Mouse (Mus musculus): ENCODE measurements at regions not wholly inside any gene's neighbourhood (a gene's known extent, or its start where the extent isn't known, plus 50 kb on each side); places are given as distances from the start of the nearest gene placed in this dataset.
A peak's percentile ranks its signal among the peaks of the same experiment; 100 is the strongest.

GRCm38 (mm10) chr2:61032920-61033319 is 69.9 kb upstream of the Rbms1 start:
- no peak for DNase-seq (ENCODE audit: low read depth)
- TF ChIP-seq CTCF (IDR thresholded peaks at IDR 0.05; ENCODE audit: borderline replicate concordance, extremely low read depth, insufficient read depth, insufficient read length): no peak
- TF ChIP-seq POLR2A (IDR thresholded peaks at IDR 0.05; ENCODE audit: borderline replicate concordance, extremely low read depth, insufficient read depth, insufficient read length, poor library complexity, severe bottlenecking): no peak

GRCm38 (mm10) chr2:61029706-61030105 is 66.7 kb upstream of the Rbms1 start:
- no peak for DNase-seq (ENCODE audit: low read depth)
- TF ChIP-seq CTCF (IDR thresholded peaks at IDR 0.05; ENCODE audit: borderline replicate concordance, extremely low read depth, insufficient read depth, insufficient read length): no peak
- TF ChIP-seq POLR2A (IDR thresholded peaks at IDR 0.05; ENCODE audit: borderline replicate concordance, extremely low read depth, insufficient read depth, insufficient read length, poor library complexity, severe bottlenecking): no peak

- DNase-seq (ENCODE audit: low read depth): no peak
- no peak for TF ChIP-seq POLR2A (IDR thresholded peaks at IDR 0.05; ENCODE audit: borderline replicate concordance, extremely low read depth, insufficient read depth, insufficient read length, poor library complexity, severe bottlenecking)
- TF ChIP-seq CTCF (IDR thresholded peaks at IDR 0.05; ENCODE audit: borderline replicate concordance, extremely low read depth, insufficient read depth, insufficient read length): no peak
Observed at GRCm38 (mm10) chr2:61028578-61028977, 65.6 kb upstream of the Rbms1 start.

- DNase-seq (ENCODE audit: low read depth): no peak
- TF ChIP-seq POLR2A (IDR thresholded peaks at IDR 0.05; ENCODE audit: borderline replicate concordance, extremely low read depth, insufficient read depth, insufficient read length, poor library complexity, severe bottlenecking) (no peak), CTCF (IDR thresholded peaks at IDR 0.05; ENCODE audit: borderline replicate concordance, extremely low read depth, insufficient read depth, insufficient read length) (no peak)
Observed at GRCm38 (mm10) chr2:61027686-61028085, 64.7 kb upstream of the Rbms1 start.

GRCm38 (mm10) chr2:61022411-61022810 is 59.4 kb upstream of the Rbms1 start:
- DNase-seq (ENCODE audit: low read depth): peak; percentile 43
- TF ChIP-seq POLR2A (IDR thresholded peaks at IDR 0.05; ENCODE audit: borderline replicate concordance, extremely low read depth, insufficient read depth, insufficient read length, poor library complexity, severe bottlenecking) (no peak), CTCF (IDR thresholded peaks at IDR 0.05; ENCODE audit: borderline replicate concordance, extremely low read depth, insufficient read depth, insufficient read length) (no peak)

- TF ChIP-seq POLR2A (IDR thresholded peaks at IDR 0.05; ENCODE audit: borderline replicate concordance, extremely low read depth, insufficient read depth, insufficient read length, poor library complexity, severe bottlenecking) (no peak), CTCF (IDR thresholded peaks at IDR 0.05; ENCODE audit: borderline replicate concordance, extremely low read depth, insufficient read depth, insufficient read length) (no peak)
- DNase-seq (ENCODE audit: low read depth): no peak
Observed at GRCm38 (mm10) chr2:61020791-61021190, 57.8 kb upstream of the Rbms1 start.

- DNase-seq (ENCODE audit: low read depth): peak; percentile 36
- TF ChIP-seq POLR2A (IDR thresholded peaks at IDR 0.05; ENCODE audit: borderline replicate concordance, extremely low read depth, insufficient read depth, insufficient read length, poor library complexity, severe bottlenecking): no peak
- TF ChIP-seq CTCF (IDR thresholded peaks at IDR 0.05; ENCODE audit: borderline replicate concordance, extremely low read depth, insufficient read depth, insufficient read length): no peak
Observed at GRCm38 (mm10) chr2:61013006-61013405, 50.0 kb upstream of the Rbms1 start.
